Mouse (Mus musculus) left cerebral cortex, adult 18-20 months (tissue): ENCODE results near the gene Eml3. TPM values are rescaled to one million over a fixed set of nuclear protein-coding genes. Genes with fewer than 3 reads are reported as not detected.
"Not testable (repeated sequence)": the region's sequence is repeated elsewhere in the genome, so short reads cannot be mapped to it uniquely, and the experiment has no call there.

Experiments
- DNase-seq, 2 experiments: peaks; one replicate each; pipeline ENCODE4 v3.0.0; 2021 to 2022; ENCODE audit warnings: low spot score in 2 of 2, mixed read lengths in 1 of 2
- long read RNA-seq, 2 experiments: library from polyadenylated mRNA; stranded (forward); transcript quantifications; one replicate each; pipeline ENCODE4 v2.0.0; 2021
- total RNA-seq, 2 experiments: library from RNA; stranded (reverse); gene quantifications; 2 replicates each; pipeline ENCODE4 v1.2.3; 2021

The Eml3 gene
- 10 to 100 TPM in 1 of 2 experiments, 1 to 10 TPM in 1; 9.0 to 11.5 TPM for total RNA-seq
- long read RNA-seq, experiment 1, partial matches to known transcripts = 2 of 9 reads
- long read RNA-seq, experiment 1, other reads (novel, unspliced or antisense) = 2 of 9 reads
- long read RNA-seq, experiment 2, partial matches to known transcripts = 1 of 3 reads
- long read RNA-seq, experiment 2, other reads (novel, unspliced or antisense) = 0 of 3 reads

GRCm38 (mm10) chr19:8929224-8930088 lies at the start of gene Eml3, which contains the start of gene Rom1:
Eml3 (plus strand) TSS chr19:8929552.
Rom1 (minus strand) TSS chr19:8929356.
- peak in 1 of 2 experiments; percentile 41 for DNase-seq

GRCm38 (mm10) chr19:8880311-8881033 lies 48.9 kb upstream of the Eml3 start, which contains the start of gene Uqcc3:
Uqcc3 (minus strand) TSS chr19:8880923.
- peak; percentile 85 to 90 for DNase-seq

DNA sequence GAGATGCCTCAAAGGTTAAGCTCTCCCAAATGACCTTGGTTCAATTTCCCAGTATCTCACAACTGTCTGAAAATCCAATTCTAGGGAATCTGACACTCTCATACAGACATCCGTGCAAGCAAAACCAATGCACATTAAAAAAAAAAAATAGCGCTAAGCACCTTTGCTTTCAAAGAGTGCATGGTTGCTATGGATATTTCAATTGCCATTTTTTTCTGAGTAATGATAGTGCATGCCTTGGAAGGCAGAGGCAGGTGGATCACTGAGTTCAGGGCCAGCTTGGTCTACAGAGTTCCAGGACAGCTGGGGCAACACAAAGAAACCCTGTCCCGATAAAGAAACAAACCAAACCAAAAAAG lies 48.3 kb upstream of the Eml3 start:
- no peak for DNase-seq

- DNase-seq = no peak
These were observed 45.7 kb upstream of the Eml3 start, which contains the start of the genes Lbhd1 and Gm49403 for GRCm38 (mm10) chr19:8883616-8884015. Lbhd1 (plus strand) TSS chr19:8883732. Gm49403 (plus strand) TSS chr19:8883930.

DNA sequence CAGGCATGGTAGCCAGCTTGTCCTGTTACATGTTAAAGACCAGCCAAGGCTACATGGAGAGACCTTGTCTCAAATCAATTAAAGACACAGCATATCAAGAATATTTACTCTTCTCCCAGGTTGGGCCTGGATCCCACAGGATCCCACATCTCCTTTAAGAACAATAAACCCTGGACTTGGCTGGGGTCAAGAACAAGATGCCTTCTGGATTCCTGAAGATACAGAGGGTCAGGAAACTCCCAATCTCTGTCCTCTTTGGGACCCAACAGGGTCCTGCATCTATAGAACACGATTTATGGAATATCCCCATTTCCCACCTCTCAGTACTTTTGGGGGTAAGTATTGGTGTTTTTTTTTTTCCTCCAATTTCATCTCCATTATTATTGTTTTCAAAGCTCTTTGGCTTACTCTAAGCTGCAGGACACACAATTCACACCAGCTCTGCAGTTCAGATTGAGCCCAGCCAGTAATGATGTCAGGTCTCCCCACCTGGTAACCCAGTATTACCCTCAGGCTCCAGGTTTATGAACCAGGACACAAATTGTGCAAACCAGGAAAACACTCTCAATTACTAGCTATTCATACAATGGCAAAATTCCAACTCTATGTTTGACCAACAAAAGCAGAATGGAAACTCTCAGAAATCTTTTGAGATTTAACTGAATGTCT lies 42.3 kb upstream of the Eml3 start:
- DNase-seq = no peak

GRCm38 (mm10) chr19:8887585-8888463 lies 41.5 kb upstream of the Eml3 start:
- no peak for DNase-seq

DNA sequence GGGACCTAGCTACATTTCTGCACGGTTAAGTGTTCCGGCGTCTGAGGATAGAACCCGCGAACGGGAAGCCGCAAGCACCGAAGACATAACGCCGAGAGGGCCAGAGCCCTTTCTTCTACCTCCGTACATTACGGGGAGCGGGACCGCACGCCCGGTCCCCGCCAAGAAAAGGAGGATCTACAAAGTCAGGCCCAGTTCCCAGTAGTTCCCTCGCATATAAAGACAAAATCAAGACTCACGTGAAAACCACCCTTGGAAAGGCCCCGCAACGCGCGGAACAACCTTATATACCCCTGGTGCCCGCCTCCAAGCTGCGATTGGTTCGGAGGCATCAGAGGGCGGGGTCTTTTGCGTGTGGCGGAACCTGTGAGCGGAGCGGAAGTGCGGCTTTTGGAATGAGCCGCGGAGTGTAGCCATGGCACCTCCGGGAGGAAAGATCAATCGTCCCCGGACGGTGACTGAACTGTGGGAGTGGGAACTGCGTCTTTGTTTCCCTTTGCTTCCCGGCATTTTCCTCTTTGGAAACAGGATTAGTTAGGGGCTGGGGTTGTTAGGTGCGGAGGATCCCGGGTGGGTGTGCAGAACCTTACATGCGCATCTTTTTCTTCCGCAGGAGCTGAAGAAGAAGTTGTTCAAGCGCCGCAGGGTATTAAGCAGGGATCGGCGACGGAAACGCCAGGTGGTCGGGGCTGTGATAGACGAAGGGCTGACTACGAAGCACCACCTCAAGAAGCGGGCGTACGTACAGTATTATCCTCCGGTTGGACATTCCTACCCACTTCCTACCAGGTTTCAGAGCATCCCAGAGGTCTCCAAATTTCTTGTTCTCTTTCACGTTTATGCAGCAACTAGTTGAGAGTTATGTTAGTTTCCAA lies 40.6 kb upstream of the Eml3 start, which contains the start of the genes 1810009A15Rik and Gm49416:
Gene 1810009A15Rik, plus strand, starts transcription at position 343 of the 875 bp plus-strand sequence.
Gene Gm49416, plus strand, starts transcription at position 416 of the 875 bp plus-strand sequence.
- peak; percentile 93 to 94 for DNase-seq

DNA sequence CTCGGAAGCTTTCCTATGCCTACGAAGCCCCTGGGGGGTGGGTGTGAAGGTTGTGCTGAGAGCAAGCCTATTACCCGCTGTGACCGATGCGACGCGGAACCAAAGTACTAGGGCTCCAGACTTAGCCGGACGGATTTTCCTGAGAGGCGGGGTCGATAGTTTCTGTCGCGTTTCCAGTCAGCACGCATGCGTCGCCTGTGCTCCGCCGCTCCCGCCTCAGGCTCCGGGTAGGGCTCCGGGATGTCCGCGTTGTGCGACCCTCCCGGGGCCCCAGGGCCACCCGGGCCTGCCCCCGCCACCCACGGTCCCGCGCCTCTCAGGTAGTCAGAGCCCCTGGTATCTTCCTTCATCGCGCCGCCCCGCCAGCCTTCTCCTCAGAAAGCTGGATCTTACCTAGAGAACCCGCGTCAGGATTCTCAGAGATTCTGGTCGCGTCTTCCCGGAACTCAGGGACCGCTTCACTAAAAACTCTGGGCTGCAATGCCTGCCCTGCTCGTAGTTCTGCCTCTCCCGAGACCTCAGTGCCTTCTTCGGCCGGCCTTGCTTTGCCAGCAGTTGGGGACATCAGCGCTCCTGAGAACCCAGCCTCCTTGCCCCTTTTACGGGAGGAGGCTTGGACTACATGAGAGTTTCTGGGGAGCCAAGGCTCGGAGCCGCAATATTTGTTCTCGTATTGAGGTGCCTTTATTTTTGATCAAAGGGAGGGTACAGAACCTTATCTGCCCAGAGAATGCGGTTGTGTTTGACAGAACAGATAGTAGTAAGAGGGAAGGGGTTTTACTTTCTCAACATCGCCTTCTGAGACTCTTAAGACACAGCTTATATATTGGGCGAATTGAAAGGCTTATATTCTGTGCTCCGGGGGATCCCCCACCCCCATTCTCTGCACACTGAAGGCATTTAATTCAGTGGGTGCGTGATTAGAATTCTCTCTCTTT lies 36.3 kb upstream of the Eml3 start, which contains the start of gene Ints5:
Gene Ints5, plus strand, starts transcription at position 177 of the 938 bp plus-strand sequence.
- peak; percentile 84 to 87 for DNase-seq

DNA sequence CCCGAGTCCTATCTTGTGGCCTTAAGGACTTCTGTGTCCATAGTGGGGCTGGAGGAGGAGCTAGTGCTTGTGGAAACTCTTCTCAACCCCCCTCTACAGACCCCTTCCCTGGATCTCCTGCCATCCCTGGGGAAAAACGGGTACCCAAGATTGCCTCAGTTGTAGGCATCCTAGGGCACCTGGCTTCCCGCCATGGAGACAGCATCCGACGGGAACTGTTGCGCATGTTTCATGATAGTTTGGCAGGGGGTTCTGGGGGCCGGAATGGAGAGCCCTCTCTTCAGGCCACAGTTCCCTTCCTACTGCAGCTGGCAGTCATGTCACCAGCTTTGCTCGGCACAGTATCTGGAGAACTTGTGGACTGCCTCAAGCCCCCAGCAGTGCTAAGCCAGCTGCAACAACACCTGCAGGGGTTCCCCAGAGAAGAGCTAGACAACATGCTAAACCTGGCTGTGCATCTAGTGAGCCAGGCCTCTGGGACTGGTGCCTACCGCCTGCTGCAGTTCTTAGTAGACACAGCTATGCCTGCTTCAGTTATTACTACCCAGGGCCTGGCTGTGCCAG lies 33.9 kb upstream of the Eml3 start:
- DNase-seq = no peak

GRCm38 (mm10) chr19:8896231-8896630 lies 33.1 kb upstream of the Eml3 start:
- not testable (repeated sequence) for DNase-seq

- DNase-seq = not testable (repeated sequence)
These were observed 32.0 kb upstream of the Eml3 start for GRCm38 (mm10) chr19:8897211-8897864.

- peak; percentile 95 to 99 for DNase-seq
These were observed 31.4 kb upstream of the Eml3 start, which contains the start of gene Ganab for GRCm38 (mm10) chr19:8897865-8898495. Ganab (plus strand) TSS chr19:8898071.

DNA sequence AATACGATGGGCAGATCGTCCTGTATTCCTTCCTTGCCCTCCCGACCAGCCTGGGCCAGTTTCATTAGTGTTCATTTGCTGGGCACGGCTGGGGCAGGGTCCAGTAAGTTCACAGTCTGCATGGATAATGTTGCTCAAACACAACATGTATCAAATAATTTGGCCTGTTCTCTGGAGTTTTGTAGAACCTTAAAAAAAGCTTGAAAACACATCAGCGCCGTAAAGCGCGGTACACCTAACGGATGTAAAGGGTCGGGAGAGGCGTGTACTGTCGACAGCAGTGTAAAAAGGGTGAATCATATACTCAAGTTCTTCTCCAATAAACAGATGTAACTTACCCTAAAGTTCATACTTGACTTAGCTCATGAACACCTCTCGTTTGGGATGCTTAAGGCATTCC lies 30.8 kb upstream of the Eml3 start:
- no peak for DNase-seq

DNA sequence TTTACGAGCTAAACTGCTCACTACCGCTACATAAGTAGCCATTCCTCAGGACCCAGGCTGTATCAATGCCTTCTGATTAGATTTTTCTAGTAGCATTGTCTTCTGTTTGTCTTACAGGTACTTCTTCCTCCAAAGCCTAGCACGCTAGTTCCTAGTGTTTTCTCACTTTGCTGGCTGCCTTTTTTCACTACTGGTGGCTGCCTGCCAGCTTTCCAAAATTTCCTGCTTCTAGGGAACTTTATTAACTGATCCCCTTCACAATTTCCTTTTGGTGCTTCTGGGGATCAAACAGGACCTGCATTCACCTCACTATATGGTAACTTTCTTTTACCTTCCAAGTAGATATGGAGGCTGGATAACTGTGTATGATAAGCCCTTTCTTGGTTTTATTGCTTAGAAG lies 30.3 kb upstream of the Eml3 start:
- DNase-seq = no peak

- no peak for DNase-seq
These were observed 25.9 kb upstream of the Eml3 start for GRCm38 (mm10) chr19:8903412-8903811.

GRCm38 (mm10) chr19:8908531-8908930 lies 20.8 kb upstream of the Eml3 start:
- no peak for DNase-seq
